Mouse (Mus musculus): ENCODE data around the gene 4930469K13Rik. TPM values are rescaled to one million over a fixed set of nuclear protein-coding genes. Genes with fewer than 3 reads are reported as not detected.

Gene 4930469K13Rik
- polyA plus RNA-seq (2014; fragmentation: Illumina TruSeq; extraction: RNeasy Lipid Tissue Mini Kit (QIAGEN cat#74804); ENCODE audit: low read depth, low replicate concordance), result 26.8 TPM

DNA sequence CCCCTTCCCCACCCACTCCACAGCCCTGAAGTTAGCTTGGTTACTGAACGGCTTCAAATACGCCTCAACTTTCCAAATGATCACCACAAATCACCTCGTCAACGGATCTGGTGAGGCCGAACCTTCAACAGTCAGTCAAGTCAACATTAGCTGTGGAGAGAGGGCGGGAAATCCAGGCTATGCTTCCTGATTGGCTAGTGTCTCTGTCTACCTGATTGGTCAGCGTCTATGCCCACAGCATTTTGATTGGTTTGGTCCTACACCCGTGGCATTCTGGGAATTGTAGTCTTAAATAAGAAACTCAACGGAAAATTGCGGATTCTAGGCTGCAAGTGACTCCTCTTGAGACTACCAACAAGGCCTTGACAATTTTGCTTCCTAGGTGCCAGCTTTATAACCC is at the start of gene 4930469K13Rik:
4930469K13Rik (minus strand) TSS at position 133 of the 400 bp plus-strand sequence.

DNA sequence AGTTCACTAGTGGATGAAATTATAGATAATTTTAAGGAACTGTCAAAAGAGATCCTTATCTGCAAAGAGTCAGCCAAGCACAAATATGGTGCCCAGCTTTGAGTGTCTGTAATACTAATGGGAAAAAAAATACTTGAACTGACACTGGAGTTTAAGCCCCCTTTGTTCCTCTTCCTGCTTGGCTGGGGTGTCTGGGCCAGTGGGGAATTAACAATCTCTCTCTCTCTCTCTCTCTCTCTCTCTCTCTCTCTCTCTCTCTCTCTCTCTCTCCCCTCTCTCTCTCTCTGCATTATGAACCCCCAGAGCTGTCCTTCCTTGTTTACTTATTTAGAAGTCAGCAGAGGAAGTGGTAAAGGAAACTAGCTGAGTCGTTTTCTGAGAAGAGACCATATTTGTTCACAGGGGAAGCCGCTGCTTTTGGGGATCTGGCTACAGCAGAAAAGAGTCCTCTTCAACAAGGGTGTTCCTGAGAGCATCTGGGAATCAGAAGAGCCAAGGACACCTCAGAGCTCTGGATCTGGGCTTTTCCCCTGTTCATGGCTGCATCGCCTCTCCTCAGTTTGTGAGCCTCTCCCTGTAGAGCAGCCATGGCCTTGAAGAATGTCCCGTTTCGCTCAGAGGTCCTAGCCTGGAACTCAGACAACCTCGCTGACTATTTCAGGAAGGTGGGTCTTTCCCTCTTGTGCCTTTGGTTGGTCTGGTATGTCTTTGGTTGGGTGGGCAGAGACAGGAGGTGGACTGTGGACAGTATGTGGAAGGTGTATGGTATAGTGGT is 51.4 kb downstream of the 4930469K13Rik start, which contains the start of gene Lcp2:
Lcp2 (plus strand) TSS at position 154 of the 775 bp plus-strand sequence.

DNA sequence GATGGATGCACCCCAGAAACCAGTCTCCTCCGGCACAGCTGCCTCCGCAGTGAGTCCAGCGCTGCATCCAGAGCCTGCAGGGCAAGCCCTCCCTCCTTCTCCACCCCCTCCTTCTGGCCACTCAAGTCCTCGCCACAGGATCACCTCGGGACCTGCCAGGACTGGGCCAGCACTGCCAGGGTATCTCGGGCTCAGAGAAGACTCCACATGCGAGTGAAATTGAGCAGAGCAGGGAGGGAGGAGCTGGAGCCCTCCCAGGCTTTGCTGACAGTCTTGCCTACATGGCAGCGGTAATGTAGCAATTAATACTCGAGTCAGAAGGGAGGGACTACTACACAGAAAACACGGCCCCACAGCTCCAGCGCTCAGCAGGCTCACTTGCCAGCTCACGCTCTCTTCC is 105.4 kb downstream of the 4930469K13Rik start, which contains the start of gene Kcnip1:
Kcnip1 (minus strand) TSS at position 215 of the 400 bp plus-strand sequence.

DNA sequence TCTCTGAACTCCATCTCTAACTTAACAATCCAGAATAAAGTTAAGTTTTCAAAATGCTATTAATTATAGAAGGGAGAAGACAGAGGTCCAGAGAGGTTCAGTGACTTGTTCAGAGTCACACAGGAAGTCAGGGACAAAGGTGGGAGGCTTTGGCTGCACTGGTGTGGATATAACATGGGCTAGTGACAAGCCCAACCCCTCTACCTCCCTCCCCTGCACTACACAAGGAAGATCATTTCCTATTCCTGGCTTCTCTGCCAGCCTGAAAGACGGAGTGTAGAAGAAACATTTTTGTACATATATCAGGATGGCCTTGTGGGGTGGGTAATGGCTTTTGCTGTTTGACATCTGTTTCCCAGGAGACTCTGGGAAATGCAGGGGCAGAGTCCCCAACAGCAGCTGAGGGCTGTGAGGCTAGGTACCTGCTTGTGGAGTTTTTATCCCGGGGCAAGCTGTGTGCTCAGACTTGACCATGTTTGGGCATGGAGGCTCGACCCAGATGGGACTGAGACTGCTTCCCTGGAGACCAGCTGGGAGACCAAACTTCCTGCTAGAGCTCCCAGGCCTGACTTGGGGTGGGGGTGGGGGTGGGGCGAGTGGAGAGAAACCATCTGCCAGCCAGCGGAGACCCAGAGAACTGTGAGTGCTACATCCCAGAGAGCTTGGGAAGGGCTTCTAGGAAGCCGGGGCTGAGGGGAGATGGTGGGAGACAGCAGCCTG is 135.5 kb downstream of the 4930469K13Rik start, which contains the start of gene Kcnmb1:
Kcnmb1 (plus strand) TSS at position 326 of the 720 bp plus-strand sequence.

Other genes with a start within 250 kb of the 4930469K13Rik start
- gene Kcnmb1, start 135.5 kb downstream of the 4930469K13Rik start, polyA plus RNA-seq (2014; fragmentation: Illumina TruSeq; extraction: RNeasy Lipid Tissue Mini Kit (QIAGEN cat#74804); ENCODE audit: low read depth, low replicate concordance), result 1.9 TPM
- gene Kcnip1, start 105.4 kb downstream of the 4930469K13Rik start, polyA plus RNA-seq (2014; fragmentation: Illumina TruSeq; extraction: RNeasy Lipid Tissue Mini Kit (QIAGEN cat#74804); ENCODE audit: low read depth, low replicate concordance), result not detected
- gene Lcp2, start 51.6 kb downstream of the 4930469K13Rik start, polyA plus RNA-seq (2014; fragmentation: Illumina TruSeq; extraction: RNeasy Lipid Tissue Mini Kit (QIAGEN cat#74804); ENCODE audit: low read depth, low replicate concordance), result 0.77 TPM
- gene Foxi1, start 109.5 kb upstream of the 4930469K13Rik start, polyA plus RNA-seq (2014; fragmentation: Illumina TruSeq; extraction: RNeasy Lipid Tissue Mini Kit (QIAGEN cat#74804); ENCODE audit: low read depth, low replicate concordance), result 30.1 TPM
- 0.20 TPM for gene Fam196b, start 216.3 kb upstream of the 4930469K13Rik start, polyA plus RNA-seq (2014; fragmentation: Illumina TruSeq; extraction: RNeasy Lipid Tissue Mini Kit (QIAGEN cat#74804); ENCODE audit: low read depth, low replicate concordance)

All from kidney, adult 10 weeks (tissue).